Mouse (Mus musculus): Measurements from ENCODE around the gene Nos1ap.

- TF ChIP-seq USF1 (IDR thresholded peaks at IDR 0.05; ENCODE audit: low read depth) (no peak), CTCF (IDR thresholded peaks at IDR 0.05; ENCODE audit: control insufficient read depth, insufficient read depth, insufficient read length) (no peak), MAX (IDR thresholded peaks at IDR 0.05) (no peak), CEBPB (IDR thresholded peaks at IDR 0.05; ENCODE audit: low read depth) (no peak), MYOD1 (IDR thresholded peaks at IDR 0.05; ENCODE audit: control insufficient read depth, insufficient read length, low read depth) (no peak)
These were observed 209.2 kb downstream of the Nos1ap start for GRCm38 (mm10) chr1:170380505-170380904.

All from C2C12 (cell line).